Mouse (Mus musculus) adrenal gland (tissue): Measurements from ENCODE around the gene Ndst4.

Experiments used
- intact Hi-C: fragments of 180-260 bp; cut with DNase I; formaldehyde crosslinking; loops from one replicate; pipeline ENCODE4 v1.15.1; 2025
- long read RNA-seq, 2 experiments: library from polyadenylated mRNA; unstranded; transcript quantifications; one replicate each; pipeline ENCODE4 v2.0.0; 2020; ENCODE audit warnings: borderline replicate concordance in 1 of 2; ENCODE audit not compliant: insufficient replicate concordance in 1 of 2

Gene Ndst4
- long read RNA-seq, experiment 1 = 0 reads
- long read RNA-seq, experiment 2 = 0 reads

GRCm38 (mm10) chr3:125403601-125404396 lies at the start of gene Ndst4:
Gene Ndst4 (plus strand): TSS chr3:125404076.
- intact Hi-C loops = no loop called here

DNA sequence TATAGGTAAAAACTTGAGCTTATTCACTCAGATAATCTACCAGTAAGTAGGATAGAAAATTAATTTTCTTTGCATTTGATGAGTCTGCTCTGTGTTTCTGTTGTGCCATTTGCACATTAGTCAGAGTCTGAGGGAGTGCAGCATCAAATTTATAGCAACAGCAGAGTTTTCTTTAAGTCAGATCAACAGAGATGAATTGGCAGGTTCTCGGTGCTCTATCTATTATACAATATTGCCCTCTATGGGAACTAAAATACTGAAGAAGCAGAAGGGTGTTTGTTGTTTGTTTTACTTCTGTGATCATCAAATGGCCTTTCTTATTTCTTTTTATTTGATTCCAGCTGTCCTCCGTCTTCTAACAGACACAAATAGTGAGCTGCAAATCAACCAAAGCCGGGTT lies 6.4 kb upstream of the Ndst4 start:
- intact Hi-C loops = no loop called here

- intact Hi-C loops = no loop called here
Observed at GRCm38 (mm10) chr3:125406456-125406855, 2.6 kb downstream of the Ndst4 start.

- intact Hi-C loops = no loop called here
Observed at GRCm38 (mm10) chr3:125406991-125407390, 3.1 kb downstream of the Ndst4 start.

GRCm38 (mm10) chr3:125466894-125467652 lies 63.2 kb downstream of the Ndst4 start:
- intact Hi-C loops = no loop called here

- intact Hi-C loops = no loop called here
Observed at GRCm38 (mm10) chr3:125510102-125510501, 106.2 kb downstream of the Ndst4 start.

DNA sequence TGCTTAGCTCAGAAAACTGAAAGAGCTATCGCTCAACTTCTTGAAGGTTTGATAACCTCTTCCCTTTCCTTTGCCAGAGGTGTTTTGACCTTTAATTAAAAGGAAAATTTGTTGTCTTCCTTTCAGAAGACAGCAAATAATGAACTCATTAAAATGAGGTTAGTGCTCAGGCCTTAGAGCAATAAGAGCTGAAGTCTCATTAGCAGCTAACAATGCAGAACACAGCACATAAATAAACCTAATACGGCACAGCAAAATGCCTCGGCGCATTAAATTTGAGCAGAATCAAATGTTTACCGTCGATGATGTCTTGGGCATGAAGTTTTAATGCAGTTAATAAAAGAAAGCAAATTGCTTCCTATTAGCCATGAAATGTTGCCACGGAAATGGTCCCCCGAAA lies 129.5 kb downstream of the Ndst4 start:
- intact Hi-C loops = no loop called here

GRCm38 (mm10) chr3:125570602-125571001 lies 166.7 kb downstream of the Ndst4 start:
- intact Hi-C loops = no loop called here

- intact Hi-C loops = no loop called here
Observed at GRCm38 (mm10) chr3:125632233-125632632, 228.4 kb downstream of the Ndst4 start.

- intact Hi-C loops = no loop called here
Observed at GRCm38 (mm10) chr3:125655009-125655635, 251.2 kb downstream of the Ndst4 start.

DNA sequence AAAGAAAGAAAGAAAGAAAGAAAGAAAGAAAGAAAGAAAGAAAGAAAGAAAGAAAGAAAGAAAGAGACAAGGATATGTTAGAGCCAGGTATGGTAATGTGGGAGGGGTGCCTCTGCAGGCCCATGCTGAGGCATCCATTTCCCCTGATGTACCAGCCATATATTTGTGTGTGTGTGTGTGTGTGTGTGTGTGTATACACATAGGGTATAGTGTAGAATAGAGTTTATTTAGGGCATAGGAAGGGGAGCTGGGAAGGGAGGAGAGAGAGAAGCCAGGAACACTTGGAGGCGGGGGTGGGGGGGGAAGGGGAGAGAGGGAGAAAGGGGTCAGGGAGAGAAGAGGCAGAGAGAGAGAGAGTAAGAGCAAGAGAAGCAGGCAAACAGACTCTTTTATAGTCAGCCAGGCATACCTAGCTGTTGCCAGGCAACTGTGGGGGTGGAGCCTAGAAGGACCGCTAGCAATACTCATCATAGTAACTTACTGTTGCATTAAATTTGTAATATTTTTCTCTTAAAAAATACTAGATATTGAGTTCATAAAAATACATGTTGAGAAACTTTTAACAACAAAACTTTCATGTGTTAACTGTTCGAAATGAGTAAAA lies 256.3 kb downstream of the Ndst4 start:
- intact Hi-C loops = no loop called here

- intact Hi-C loops = no loop called here
Observed at GRCm38 (mm10) chr3:125660884-125661532, 257.1 kb downstream of the Ndst4 start.

DNA sequence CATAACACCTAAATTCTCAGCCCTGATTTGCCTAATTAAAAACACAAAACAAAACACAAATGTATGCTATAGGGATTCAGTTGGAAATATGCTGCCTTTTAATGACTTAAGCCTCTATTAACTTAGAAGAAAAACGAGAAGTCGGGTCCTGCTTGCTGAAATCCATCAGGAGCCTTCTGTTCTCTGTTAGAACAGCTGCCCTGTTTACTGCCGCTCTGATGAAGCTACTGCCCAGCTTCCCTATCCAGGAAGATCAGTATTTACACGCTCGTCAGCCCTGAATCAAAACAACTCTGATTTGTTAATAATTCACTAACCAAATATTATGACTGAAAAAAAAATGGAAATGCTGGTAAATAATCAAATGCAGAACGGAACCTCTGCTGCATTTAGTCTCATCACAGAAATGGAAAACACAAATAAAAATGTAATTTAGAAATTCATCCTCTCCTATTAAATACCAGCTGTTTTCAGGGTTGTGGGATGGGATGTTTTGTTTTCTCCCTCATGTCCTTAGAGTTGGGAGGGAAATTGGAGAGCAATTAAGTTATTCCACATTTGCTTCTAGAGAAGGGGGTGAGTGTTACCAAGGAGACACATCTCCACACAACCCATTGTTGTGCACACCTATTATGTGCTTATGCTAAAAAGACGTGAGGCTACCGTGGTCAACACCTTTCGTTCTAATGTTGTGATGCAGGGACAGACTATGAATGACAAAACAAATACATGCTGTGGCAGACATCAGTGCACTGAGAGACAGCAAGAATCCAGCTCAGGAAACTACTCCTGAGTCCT lies 270.3 kb downstream of the Ndst4 start:
- intact Hi-C loops = no loop called here

DNA sequence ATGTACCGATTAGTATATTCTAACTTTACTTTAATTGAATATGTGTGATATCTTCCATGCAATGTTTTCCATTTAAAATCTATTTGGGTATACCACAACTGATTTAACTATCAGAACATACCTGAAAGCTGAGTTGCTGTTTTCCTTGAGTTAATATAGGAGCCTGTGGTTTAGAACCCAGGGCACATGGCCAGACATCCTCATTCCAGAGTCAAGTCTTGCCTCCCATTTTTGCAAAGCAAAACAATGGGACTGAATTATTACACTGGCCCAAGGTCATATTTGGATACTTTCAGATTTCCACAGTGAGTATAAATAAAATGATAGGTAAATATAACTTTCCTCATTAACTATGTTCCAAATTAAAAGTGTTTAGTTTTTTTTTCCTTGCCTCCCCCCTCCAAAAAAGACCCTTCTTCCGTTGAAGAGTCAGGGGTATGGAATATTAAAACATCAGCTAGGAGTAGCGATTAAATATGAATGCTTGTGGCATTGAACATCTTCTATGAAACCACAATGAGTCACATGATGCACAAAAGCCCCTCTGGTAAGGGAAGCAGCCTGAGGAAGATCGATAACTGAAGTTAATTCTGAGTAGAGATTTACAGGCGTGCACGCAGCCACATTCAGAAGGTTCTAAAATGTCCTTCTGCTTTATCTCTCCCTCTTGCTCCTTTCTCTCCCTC lies 271.5 kb downstream of the Ndst4 start:
- intact Hi-C loops = no loop called here

DNA sequence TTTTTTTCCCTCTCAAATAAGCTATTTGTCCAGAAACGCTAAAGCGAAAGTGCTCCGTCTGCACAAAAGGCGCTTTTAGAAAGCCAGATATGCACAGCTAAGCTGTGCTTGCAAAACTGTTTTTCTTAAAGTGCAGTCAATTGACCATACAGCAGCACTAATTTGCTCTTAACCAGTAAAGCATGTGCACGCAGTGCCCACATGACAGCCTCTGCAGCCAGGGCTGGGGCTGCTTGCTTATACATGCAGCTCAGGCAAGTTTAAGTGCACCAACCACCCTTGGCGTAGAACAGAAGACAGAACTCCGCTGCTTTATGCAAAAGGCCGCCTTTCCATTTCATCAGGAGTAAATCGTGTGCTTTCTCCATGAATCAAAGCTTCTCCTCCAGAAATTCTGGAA lies 275.0 kb downstream of the Ndst4 start:
- intact Hi-C loops = no loop called here

GRCm38 (mm10) chr3:125683460-125684230 lies 279.8 kb downstream of the Ndst4 start:
- intact Hi-C loops = no loop called here

- intact Hi-C loops = no loop called here
Observed at GRCm38 (mm10) chr3:125684583-125684982, 280.7 kb downstream of the Ndst4 start.

DNA sequence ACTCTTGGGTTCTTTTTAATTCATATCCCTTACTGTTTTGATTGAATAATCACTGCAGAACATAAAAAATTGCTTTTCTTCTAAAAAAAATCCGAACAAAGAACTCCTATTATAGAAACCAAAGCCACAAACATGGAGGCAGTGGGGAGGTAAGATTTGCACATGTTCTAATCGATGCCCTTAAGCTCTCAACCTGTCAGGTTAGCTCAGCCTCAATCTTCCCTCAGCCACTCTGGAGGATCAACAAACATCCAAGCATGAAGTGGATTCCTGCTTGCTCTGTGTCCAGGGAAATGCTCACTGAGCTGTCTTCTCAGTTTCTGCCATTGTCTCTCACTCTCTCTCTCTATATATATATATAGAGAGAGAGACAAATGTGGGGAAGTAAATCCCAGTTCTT lies 283.7 kb downstream of the Ndst4 start:
- intact Hi-C loops = no loop called here

- intact Hi-C loops = no loop called here
Observed at GRCm38 (mm10) chr3:125690948-125691347, 287.1 kb downstream of the Ndst4 start.
